Mouse (Mus musculus) cerebellum, adult 9-10 months (tissue): ENCODE results near the gene Slc25a5.

Source experiments
- DNase-seq: peaks from one replicate; pipeline ENCODE4 v3.0.0; 2022

The Slc25a5 gene

GRCm38 (mm10) chrX:36843346-36843990 lies 48.0 kb downstream of the Slc25a5 start:
- no peak for DNase-seq

- DNase-seq = no peak
These were observed 51.7 kb downstream of the Slc25a5 start for GRCm38 (mm10) chrX:36847152-36847551.
